Mouse (Mus musculus): Measurements from ENCODE around the gene Vkorc1l1.
"Not testable (repeated sequence)": the region's sequence is repeated elsewhere in the genome, so short reads cannot be mapped to it uniquely, and the experiment has no call there.

Vkorc1l1 gene

GRCm38 (mm10) chr5:129941495-129942045 is at the start of gene Vkorc1l1:
TSS of gene Vkorc1l1 (plus strand) at chr5:129941970.
- peak; percentile 97 for DNase-seq (ENCODE audit: low read depth, low spot score)

DNA sequence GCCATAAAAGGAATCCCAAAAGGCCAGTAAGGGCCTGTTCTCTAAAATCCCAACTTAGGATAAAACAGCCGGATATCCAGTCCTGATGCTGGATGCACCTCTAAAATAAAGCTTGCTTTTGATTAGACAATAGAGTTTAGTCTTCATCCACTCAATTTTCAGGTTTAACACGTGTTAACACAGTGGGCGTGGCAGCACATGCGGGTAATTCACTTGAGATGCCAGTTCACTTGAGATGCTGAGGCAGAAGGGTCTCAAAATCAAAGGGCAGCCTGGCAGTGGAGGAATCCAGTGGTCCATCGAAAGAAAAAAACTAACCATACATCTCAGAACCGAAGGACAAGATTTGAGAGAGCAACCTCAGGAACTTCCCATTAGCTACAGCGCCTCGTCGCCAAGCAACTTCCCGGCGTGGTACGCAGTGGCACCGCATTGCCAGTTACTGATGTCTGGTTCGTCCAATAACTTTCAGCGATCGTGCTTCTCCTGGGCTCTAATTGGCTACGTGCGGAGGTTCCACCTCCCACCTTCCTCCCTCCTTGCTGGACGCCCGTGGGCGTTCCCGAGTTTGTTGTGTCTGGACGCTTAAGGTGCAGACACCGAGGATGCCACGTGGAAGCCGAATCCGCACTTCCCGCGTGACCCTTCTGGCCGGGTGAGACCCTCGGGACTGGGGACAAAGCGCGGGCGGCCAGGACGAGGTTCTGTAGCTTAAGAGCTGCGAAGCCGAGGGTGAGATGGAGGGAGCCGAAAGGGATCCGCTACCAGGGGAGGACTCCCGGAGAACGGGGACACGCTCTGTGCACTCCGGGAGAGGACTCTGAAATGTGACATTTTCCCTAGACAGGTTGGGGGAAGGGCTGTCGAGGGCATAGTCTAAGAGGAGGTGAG is 46.3 kb upstream of the Vkorc1l1 start, which contains the start of gene Zbed5:
Zbed5 (plus strand) TSS at position 526 of the 891 bp plus-strand sequence.
- peak; percentile 88 for DNase-seq (ENCODE audit: low read depth, low spot score)

DNA sequence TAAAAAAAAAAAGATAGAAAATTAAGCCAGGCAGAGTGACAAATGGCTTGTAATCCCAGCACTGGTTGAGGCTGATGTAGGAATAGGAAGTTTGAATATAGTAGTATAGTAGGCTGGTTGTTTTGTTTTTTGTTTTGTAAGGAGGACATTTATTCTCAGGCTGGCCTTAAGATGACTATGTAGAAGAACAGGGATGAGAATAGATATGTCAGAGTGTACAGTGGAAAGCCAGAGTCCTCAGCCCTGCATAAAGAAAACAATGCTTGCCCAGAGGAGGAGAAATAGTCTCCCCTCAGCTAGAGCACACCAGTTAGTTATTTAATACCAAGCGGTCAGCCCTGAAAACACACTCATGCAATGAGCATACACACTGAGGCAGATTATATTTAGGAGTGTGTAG is 43.3 kb upstream of the Vkorc1l1 start, which contains the start of gene Phkg1:
Phkg1 (minus strand) TSS at position 101 of the 400 bp plus-strand sequence.
- no peak for DNase-seq (ENCODE audit: low read depth, low spot score)

DNA sequence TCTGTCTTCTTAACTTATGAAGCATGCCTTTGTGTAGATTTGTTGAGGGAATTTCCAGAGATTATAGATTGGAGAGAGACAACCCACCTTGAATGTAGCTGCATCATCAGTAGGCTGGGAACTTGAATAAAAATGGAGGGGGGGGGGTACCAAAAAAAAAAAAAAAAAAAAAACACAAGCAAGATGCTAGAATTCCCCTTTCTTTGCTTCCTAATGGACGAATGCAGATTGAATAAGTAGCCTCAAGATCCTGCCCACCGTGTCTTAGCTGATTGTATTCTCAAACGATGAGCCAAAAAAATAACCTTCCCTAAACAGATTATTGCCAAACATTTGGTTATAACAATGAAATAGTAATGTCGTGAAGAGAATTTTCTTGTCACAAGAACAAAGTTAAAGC is 34.0 kb upstream of the Vkorc1l1 start:
- no peak for DNase-seq (ENCODE audit: low read depth, low spot score)

DNA sequence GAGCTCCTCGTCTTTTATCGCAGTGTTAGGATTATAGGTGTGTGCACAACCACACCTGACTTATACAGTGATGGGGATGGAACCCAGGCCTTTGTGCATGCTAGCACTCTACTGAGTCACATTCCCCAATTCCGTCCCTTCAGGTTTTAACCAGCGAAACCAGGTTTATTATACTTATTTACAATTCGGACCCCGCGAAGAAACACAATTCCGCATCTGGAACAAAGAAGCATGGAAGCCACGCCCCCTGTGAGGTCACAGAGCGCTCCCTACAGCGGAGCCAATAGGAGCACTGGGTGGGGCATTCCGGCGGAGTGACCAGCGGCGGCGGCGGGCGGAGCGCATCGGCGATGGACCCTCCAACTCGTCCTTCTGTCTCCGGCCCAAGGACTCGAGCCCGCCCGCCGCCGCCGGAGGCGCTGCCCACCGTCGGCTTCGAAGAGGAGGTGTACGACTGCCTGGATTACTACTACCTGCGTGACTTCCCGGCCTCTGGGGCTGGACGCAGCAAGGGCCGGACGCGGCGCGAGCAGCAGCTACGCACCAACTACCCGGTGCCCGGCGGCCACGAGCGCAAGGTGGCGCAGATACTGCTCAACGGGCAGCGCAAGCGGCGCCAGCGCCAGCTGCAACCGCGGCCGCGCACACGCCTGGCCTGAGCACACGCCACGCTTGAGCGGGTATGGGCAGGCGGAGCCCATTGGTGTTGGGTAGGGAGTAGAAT is 33.4 kb upstream of the Vkorc1l1 start, which contains the start of gene Nupr1l:
Nupr1l (plus strand) TSS at position 299 of the 724 bp plus-strand sequence.
- peak; percentile 82 for DNase-seq (ENCODE audit: low read depth, low spot score)

DNA sequence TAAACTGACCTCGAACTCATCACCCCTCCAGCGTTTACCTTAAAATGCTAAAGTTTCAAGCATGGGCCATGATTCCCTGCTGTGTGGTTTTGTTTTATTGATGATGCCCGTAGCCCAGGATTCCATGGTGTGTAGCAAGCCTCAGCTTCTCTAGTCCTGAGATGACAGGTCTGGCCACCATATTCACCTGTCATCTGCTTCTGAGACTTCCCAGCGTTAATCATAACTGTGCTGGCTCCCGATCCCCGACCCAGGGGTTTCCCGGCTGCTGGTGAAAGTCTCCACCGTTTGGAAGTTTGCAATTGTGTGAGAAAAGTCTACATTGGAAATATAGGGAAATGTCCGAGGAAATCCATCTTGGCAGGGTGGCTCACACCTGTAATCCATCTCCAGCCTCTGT is 32.6 kb upstream of the Vkorc1l1 start:
- DNase-seq (ENCODE audit: low read depth, low spot score), result no peak

- DNase-seq (ENCODE audit: low read depth, low spot score), result no peak
Observed at GRCm38 (mm10) chr5:129909591-129909990, 32.2 kb upstream of the Vkorc1l1 start.

- DNase-seq (ENCODE audit: low read depth, low spot score), result no peak
Observed at GRCm38 (mm10) chr5:129914024-129914423, 27.7 kb upstream of the Vkorc1l1 start.

DNA sequence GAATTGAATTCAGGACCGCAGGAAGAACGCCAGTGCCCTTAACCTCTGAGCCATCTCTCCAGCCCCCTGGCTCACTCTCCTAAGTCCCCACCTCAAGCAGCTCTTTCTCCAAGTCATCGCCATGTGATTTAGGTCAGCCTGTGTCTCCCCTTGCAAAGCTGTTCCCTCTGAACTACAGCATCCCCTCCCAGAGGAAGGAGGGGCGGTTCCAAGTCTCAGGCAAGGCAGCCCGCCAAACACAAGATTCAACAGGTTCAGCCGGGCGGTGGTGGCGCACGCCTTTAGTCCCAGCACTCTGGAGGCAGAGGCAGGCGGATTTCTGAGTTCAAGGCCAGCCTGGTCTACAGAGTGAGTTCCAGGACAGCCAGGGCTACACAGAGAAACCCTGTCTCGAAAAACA is 26.3 kb upstream of the Vkorc1l1 start:
- not testable (repeated sequence) for DNase-seq (ENCODE audit: low read depth, low spot score)

- DNase-seq (ENCODE audit: low read depth, low spot score), result no peak
Observed at GRCm38 (mm10) chr5:129918065-129918651, 23.6 kb upstream of the Vkorc1l1 start.

- no peak for DNase-seq (ENCODE audit: low read depth, low spot score)
Observed at GRCm38 (mm10) chr5:129918752-129919151, 23.0 kb upstream of the Vkorc1l1 start.

DNA sequence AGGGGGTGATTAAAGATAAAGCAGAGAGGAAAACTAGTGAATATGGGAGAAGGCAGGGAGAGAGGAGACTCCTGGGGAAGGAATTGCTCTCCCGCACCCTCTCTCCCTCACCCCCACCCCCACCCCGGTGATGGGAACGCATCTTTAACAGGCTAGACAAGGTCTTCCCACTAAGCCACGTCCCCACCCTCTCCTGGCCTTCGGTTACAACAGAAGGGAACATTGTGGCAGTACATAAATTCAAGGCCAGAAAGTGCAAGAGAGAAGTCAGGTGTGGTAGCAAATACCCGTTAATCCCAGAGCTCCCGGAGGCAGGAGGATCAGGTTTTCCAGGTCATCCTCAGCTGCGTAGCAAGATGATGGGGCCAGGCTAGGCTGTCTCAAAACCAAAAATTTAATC is 22.4 kb upstream of the Vkorc1l1 start:
- DNase-seq (ENCODE audit: low read depth, low spot score), result no peak

DNA sequence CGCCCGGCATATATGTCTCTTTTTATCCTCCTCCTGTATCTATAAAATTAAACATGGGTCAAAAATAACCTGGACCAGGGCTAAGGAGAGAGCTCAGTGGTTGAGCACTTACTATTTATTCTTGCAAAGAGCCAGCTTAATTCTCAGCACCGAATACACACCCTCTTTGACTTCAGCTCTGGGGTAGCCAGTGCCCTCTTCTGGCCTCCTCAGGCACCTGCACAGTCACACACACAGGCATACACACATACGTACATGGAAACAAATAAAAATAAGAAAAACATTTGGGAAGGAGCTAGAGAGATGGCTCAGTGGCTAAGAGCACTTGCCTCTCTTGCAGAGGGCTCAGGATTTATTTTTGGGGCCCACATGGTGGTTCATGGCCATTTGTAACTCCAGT is 19.8 kb upstream of the Vkorc1l1 start:
- DNase-seq (ENCODE audit: low read depth, low spot score), result no peak

GRCm38 (mm10) chr5:129924820-129925452 is 16.8 kb upstream of the Vkorc1l1 start:
- no peak for DNase-seq (ENCODE audit: low read depth, low spot score)

GRCm38 (mm10) chr5:129925933-129926332 is 15.8 kb upstream of the Vkorc1l1 start:
- DNase-seq (ENCODE audit: low read depth, low spot score), result no peak

DNA sequence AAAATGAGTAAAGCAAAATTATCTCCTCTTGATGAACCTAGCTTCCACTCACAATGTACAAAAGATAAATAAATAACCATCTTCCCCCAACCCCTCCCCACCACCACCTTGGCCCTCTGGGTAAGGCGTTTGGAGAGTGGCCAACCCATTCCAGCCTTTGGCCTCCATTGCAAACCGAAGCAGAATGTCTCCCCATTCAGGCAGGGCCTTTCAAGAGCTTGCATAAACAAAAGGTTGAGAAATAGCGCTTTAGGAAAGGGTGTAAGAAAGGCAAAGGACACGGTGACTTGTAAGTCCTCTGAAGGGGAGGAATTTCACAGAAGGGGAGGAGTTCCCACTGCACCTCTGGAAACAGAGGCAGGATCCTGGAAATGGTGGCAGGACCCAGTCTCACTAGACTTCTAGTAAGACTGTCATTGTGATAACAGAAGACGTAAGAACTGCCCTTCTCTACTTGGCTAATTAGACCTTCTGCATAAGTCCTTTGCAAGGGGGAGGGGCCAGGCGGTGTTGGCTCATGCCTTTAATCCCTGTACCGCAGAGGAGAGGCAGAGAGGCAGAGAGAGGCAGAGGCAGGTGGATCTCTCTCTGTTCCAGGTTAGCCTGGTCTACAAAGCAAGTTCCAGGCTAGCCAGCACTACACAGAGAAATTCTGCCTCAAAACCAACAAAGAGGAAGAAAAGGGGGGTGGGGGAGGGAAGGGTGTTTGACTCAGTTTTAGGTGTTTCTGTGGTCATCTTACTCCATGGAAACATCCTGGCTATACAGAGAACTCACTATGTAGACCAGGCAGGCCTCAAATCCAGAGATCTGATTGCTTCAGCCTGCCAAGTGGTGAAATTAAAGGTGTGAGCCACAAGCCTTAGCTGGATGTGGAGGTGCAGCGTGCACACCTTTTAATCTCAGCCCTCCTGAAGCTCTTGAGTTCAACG is 11.6 kb upstream of the Vkorc1l1 start:
- DNase-seq (ENCODE audit: low read depth, low spot score), result no peak

DNA sequence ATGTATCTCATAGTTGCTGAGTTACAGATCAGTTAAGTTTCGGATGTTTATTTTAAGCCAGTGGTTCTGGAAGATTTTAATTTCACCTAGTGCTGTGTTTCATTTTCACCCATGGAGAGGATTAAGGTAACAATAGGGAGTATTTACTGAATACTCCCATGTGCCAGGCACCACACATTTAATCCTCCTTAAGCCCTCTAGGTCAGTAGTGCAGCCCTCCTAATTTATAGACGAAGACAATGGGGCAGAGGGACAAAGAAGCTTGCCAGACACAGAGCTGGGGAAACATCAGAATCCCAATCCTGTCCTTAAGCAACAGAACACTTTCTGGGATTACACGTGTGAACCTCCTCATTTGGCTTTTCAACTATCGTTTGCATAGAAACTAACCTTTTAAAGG is 4.8 kb upstream of the Vkorc1l1 start:
- no peak for DNase-seq (ENCODE audit: low read depth, low spot score)

- no peak for DNase-seq (ENCODE audit: low read depth, low spot score)
Observed at GRCm38 (mm10) chr5:129940281-129940680, 1.5 kb upstream of the Vkorc1l1 start.

DNA sequence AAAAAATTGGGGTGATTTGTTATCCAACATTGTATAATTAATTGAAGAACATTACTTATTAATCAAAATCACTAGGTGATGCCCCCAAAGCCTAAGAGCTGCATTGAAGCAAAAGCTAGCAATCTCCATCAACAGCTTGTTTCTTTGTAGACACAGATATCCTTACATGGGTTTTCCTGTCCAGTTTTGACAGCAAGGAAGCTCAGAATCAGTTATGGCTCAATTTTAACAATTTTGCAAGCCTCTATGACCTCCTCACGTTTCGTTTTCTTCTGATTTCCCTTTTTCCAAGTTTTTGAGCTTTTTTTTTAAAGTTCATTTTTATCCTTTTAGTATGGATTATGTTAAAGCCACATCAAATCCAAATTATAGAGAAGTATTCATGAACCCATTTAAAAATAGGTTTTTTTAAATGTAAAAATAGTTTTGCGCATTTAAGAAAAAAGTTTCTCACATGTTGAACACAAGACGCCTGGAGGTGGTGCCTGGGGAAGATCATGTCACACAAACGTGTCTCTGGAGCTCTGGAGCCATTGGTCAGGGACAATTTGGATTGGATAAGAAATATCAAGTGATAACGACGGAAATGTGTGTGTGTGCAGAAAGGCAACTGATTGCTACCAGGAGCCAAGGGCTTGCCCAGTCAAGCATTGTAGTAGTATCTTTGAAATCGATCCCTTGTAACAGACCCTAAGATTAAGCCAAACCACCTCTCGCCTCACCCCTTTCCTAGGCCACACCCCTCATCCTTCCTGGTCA is 855 bp upstream of the Vkorc1l1 start:
- no peak for DNase-seq (ENCODE audit: low read depth, low spot score)

Data from brain, embryonic 18.5 days (tissue).